Mouse (Mus musculus): ENCODE results near the gene Tmem136.
A peak's percentile ranks its signal among the peaks of the same experiment; 100 is the strongest.

The Tmem136 gene

DNA sequence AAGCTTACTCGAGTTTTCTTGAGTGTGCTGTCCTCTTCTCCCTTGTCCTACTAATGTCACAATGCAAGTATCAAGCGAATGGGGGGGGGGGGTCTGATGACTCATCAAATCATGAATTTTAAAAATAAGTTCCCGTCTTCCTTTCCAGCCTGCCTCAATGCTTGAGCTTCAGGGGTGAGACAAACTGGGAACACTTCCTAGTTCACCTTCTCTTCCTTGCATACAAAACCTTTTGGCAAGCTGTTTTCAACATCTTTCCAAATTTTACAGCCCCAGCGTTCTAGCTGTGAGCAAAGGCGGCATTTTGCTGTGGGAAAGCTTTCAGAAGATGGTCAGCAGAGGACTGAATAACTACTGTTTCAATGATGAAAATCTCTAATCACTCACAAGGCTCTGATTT lies 8.8 kb downstream of the Tmem136 start:
- DNase-seq: no peak

DNA sequence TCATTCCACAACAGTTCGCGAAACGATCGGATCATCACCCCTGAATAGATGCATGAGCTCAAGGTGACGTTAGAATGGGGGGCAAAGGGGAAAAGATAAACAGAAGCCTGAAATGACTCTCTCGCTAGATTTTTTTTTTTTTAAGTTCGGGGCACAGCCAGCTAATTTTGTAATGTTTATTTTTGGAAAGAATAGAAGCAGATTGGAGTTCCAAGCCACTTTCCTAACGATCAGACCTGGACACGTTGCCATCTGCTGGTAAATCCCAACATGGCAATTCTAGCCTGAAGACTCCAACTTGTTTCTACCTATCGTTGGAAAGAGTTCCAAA lies 9.2 kb downstream of the Tmem136 start, which contains the start of gene Arhgef12:
TSS of gene Arhgef12 (minus strand) at position 53 of the 331 bp plus-strand sequence.
- DNase-seq: peak; percentile 74 to 83

DNA sequence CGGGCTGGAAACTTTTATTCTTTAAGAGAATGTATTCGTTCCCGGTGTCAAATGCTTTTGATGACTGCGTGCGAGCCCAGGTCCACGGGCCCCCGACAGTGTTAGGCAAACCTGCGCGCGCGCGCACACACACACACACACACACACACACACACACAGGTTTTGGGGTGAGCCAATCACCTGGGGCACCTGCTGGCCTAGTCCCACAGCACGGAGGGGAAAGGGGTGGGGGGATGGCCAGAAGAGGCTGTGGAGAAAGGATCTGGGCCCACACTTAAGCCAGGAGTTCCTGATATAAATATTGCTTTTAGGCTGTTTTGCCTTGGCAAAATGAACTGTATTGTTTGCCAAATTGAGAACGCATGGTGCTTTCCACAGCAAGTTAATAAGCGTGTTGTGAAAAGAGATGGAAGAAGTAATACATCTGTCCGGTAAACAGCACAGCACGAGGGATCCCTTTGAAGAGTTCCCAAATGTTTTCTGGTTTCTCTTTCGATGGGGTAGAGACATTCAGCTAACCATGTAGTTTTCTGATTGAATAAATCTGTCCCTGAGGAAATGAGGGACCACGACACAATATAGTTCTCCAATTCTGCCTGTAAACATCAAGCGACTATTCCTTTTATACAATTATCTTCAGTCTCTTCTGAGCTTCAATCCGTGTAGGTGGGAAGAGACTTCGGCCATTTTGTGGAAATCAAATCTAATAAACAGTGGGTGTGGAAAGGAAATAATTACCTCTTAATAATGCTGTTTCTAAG lies 9.8 kb downstream of the Tmem136 start:
- peak; percentile 45 to 58 for DNase-seq

DNA sequence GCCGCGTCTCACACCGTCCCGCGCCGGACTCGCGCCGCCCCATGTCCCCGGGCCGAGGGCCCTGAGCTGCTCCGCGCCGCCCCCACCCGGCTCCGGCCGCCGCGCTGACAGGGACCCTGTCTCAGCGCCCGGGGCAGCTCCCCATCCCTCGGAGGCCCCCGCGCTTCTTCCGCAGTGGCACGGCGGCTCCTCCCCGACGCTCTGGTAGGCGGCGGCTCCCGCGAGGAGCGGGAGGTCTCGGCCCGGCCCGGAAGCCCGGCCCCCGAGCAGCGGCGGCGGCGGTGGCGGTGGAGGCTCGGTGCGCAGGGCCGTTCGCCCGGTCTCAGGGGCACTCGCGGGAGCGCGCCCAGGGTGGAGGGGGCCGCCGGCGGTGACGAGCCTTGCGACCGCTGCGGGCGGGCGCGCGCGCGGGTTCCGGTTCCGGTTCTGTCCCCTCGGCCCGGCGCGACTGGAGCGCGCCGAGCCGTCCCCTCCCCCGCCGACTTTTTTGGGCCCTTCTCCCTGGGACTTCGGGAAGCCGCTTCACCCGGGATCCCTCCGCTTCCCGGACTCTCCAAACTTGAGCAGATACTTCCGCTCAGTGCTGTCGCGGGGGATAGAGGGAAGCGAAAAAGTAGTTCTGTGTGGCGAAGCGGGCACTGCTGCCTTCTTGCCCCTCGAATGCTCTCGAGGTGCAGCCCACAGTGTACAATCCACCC lies 10.6 kb downstream of the Tmem136 start:
- DNase-seq: peak; percentile 93 to 95

DNA sequence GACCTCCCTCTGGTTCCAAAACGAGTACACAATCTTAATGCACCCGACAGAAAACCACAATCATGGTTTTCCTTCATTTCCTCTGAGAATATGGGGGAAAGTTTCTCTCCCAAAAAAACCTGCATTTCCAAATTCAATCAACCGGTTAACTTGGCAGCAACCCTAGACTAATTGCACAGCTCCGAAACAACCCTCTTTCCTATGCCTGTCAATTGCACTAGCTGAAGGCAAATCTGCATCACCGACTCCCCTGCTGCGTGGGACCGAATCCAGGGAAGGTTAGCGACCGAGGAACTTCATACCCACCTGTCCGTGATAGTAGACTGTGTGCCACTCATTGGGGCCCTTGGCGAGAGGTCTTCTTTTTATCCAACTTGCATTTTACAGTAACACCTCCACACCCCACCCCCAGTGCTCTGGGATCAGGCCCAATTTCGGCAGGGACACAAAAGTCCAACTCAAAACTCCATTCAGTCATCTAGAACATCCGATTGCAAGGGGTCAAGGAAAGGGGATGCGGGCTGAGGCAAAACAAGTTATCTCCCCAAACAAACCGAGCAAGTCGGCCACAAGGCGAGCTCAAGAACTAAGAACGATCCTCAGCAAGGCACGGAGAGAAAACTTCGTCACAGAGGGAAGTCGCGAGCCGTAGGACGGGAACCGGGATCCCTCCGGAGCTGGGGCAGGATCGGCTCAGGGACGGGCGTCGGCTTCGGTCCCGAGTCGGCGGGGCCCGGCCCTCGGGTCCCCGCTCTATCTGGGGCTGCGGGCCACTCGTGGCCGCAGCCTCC lies 11.3 kb downstream of the Tmem136 start:
- DNase-seq: peak; percentile 41 to 45

DNA sequence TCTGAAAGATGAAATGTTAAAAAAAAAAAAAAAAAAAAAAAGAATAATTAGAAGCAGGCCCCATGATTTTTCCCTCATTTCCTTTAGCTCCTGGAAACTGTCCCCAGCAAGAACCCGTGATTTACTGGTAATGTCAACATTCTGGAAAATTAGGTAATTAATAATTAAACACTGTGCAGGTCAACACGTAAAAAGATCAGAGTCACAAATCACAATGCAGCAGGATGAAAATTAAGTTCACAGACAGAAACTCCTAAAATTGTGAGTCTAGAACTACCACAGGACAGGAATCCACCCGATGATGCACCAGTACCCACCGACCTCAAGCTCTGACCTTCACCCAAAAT lies 11.9 kb downstream of the Tmem136 start:
- DNase-seq: no peak

DNA sequence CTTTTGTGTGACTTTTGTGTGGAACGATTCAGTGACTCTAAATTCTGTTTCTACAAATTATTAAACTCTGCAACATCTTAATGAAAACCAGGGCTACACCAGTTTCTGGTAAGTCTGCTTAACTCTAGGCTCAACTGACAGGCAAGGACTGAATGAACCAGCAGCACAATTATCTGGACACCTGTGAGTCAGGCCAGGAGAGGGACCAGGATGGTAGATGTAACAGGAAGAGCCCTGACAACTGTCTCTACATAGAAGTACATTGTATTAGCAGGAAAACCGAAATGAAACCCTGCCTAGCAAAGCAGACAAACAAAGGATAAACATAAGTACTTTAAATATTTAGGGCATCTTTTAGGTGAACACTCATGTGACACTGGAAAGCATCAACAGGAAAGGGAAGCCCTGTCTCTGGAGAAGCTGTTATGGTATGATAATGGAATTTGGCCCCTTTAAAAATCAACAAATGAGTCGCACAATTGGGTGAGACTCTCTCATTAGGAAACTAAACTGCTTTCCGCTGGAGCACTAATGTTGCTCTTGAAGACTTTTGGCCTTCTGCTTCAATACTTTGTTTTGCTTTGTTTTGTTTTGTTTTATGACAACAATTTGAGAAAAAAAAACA lies 12.6 kb downstream of the Tmem136 start:
- DNase-seq: no peak

DNA sequence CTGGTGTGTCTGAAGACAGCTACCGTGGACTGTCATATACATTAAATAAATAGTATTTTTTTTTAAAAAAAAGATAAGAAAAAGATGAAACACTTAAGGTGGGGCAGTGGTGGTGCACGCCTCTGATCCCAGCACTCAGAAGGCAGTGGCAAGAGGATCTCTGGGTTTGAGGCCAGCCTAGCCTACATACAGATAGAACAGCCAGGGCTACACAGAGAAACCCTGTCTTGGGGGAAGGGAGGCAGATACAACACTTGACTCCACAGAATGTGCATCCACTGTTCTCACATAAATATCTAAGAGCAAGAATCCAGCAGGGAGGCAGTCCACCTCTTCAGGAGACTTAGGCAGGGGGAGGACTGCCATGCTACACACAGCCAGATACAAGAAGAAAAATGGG lies 13.4 kb downstream of the Tmem136 start:
- DNase-seq: no peak

DNA sequence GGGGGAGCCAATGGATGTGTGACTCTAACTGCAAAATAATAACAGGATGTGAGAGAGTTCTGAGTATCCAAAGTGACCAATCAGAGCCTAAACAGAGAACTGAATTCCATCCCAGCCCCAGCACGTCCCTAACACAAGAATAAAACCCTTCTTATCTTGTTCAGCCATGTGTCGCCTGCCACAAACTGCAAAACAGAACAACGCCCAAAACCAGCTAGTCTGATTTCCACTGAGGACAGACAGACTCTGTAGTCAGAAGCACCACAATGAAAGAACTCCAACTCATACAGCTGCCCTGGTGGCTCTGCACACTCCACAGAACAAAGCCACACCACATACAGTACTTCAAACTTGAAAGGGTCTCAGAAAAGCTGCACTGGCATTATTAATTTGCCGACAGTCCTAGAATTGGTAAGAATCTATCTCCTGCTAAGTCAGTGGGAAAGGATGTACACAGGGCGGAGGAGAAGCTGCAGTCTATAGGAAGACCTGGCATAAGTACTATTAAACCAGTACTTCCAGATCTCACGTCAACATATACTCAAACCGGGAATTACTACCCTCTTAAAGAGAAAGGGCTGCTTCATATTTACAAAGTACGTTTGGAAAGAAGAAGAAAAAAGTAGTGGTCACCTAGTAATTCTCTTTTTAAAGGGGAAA lies 14.3 kb downstream of the Tmem136 start:
- peak in 1 of 2 experiments; percentile 62 for DNase-seq

DNA sequence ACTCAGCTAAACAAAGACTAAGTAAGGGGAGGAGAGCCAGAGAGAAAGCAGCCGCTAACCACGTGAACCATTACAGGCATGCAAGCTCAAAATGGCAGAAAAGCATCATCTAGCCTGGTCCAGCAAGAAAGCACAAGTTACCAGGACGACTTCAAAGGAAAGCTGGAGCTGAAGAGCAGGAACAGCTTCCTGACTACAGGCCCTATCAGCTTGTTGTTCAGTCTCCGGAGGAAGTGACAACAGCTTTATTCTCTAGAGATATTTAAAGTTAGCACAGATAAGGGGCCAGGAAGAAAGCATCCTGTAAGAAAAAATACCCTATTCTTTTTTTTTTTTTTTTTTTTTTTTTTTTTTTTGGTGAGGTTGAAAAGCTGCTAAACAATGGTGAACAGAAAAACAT lies 17.4 kb downstream of the Tmem136 start:
- no peak for DNase-seq

DNA sequence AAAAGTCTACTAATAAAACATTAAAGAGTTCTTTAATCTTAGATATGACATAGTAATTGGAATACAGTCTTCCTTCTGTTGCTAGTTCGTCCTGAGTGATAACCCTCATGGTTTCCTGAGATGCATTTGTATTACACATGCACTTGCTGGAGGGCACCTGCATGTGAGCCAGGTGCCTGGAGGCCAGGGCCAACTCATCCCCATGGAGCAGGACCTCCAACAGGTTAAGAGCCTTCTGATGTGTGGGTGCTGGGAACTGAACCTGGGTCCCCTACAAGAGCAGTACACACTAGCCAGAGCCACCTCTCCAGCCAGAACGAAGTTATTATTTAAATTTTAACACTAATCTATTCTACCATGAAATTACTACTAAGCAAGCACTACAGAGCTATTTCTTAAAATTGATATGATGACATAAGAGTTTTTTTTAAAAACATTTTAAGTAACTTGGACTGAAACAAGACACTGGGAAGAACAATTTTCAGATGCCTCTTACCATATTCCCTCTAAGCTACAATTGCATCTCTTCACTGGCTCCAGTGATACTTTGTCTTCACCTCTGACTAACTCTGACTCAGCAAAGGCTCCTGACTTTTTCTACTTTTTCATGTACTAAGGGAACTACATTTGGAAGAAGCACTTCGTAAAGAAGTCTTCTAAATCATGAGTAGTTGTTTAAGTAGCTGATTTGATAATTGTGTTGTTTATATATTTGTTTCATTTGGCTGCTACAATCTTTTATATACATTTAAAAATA lies 18.4 kb downstream of the Tmem136 start:
- no peak for DNase-seq

DNA sequence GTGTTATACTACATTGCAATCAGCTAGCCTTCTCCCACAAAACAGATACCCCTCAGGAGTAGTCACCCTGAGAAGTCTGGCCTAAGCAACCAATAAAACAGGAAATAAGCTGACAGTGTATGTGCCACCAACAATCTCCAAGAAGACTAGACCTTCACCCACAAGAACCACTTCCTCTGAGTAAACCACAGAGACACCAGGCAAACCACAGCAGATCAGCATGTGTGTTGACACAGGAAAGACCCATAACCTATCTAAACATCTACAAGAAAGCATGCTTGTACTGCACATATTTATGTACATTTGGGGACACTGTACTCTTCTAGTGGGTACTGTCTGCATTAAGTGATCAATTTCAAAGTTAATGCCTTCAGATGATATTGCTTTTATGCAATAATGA lies 20.0 kb downstream of the Tmem136 start:
- DNase-seq: peak in 1 of 2 experiments; percentile 38

DNA sequence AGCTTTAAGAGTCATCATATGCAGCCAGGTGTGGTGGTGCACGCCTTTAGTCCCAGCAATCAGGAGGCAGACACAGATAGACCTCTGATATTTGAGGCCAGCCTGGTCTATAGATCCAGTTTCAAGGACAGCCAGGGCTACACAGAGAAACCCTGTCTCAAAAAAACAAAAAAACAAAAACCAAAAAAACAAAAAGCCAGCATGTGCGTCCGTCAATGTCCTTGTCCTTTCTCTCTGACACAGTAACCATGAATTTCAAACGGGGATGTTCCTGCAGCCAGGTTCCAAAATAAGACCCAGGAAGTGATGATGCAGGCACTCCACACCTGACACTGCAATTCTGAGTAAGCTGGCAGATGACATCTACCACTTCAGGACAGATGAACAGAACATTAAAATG lies 21.5 kb downstream of the Tmem136 start:
- no peak for DNase-seq

DNA sequence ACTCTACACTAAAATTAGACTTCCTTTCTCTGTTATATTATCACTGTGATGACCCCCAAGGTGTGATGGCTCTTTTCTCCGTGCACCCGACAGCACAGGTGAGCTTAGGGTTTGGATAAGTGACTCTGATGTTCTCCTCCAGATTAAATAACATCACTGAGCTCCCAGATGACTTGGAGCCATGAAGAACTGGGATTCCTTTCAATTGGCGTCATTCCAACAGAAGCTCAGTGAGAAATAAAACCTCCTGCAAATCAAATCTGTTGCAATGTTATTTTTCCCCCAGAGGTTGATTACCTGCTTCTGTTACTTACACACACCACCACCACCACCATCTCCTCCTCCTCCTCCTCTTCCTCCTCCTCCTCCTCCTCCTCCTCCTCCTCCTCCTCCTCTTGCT lies 22.6 kb downstream of the Tmem136 start:
- DNase-seq: no peak

DNA sequence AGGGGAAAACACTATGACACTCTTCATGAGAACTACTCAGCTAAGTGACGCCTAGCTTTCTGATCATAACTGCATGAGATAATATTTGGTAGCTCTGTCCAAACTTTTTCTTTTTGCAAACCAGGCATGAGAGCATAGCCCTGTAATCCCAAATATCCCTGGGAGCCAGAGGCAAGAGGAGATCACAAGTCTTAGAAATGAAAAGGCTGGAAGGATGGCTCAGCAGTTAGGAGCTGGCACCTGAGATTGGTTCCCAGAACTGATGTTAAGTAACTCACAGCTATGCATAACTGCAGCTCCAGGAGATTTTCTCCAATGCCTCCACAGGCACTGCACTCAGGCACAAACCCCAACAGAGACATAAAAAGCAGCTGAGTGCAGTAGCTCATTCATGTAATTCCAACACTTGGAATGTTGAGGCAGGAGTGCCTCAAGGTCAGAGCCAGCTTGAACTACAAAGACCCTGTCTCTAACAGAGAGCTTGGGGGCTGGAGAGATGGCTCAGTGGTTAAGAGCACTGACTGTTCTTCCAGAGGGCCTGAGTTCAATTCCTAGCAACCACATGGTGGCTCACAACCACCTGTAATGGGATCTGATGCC lies 30.6 kb downstream of the Tmem136 start:
- no peak for DNase-seq

DNA sequence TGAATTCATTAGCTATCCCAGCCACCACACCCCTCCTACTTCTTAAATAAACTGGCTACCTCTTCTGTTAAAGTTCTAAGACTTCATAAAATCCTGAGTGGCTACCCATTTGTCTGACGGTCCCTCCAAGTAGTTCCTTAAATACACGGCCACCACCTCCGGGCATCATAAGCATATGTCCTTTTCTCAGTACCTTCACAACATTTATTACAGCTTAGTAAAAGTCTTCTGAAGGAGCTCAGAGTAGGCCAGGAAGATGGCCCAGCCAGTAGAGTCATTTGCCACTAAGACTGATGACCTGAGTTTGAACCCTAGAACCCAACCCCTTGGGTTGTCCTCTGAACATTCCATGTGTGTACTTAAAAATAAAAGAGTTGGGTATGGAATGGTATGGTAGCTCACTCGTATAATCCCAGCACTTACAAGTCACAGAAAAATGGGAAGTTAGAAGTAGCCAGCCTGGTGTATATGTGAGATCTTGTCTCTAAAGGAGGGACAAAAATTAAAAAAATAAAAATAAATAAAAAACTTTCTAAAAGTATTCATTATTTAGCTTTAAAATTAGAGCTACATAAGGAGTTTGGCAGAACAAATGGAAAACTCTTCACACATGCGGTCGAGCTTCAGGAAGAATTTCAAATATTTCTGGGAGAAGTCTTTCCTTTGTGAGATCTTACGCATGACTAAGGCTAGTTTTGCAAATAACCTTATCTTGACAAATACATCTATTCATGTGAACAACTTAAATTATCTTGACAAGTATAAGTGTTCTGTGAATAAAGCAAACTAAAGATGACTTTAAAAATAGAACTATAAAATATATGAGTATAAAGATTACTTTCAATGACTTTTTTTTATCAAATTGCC lies 31.6 kb downstream of the Tmem136 start:
- no peak for DNase-seq

DNA sequence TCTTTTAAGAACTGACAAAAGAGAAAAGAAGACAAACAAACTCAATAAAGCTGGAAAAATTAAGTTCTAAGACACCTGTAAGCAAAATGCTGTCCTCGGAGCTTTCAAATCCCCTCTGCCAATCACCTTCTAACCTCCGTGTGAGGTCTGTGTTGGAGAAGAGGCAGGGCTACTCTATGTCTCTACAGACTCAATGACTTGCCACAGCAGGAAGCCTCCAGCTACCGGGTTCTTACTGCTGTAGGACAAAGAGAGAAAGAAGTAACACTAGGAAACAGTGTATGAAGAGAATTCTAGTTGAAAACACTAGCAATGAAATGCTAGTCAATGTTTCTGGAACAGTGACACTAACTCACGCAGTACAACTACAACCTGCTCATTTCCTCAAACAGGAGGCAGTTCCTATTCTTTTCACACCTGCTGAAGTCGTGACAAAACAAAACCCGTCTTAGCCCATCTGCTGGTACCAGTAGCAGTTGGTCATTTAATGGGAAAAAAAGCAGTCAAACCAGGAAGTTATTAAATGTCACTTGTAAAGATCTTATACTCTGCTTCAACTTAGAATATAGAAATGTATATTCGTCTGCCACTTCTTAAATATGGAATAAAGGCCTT lies 32.8 kb downstream of the Tmem136 start:
- no peak for DNase-seq

DNA sequence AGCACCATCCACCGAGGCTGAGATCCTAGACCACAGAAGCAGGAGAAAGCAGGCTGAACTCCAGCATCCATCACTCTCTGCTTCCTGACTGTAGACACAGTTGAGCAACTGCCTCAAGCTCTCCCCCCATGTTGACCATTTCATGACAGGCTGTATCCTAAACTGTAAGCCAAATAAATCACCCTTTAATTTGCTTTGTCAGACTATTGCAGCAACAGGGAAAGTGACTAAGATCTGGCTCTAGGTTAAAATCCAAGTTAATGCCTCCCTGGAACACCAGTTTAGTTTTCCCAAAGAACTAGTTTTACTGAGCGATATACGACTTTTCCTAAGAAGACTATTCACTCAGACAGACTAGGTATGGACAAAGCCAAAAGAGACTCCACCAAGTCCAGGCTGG lies 37.7 kb downstream of the Tmem136 start:
- no peak for DNase-seq

DNA sequence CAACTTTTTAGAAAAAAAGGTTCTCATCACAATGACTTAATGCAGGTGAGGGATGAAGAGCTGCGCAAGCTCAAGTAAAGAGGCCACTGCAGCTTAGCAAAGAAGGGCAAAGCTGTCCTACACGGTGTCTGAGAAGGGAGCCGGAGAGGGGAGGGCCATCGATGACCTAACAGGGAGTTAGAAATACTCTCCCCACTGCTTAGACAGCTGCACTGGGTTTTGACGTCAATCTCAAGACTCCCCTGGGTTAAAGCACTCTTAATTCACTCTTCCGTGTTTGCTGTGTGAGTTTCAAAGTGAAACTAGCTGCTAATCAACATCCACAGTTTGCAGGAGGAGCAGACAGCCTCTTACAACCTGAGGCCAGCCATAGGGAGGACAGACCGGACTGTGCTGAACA lies 40.2 kb downstream of the Tmem136 start:
- DNase-seq: peak in 1 of 2 experiments; percentile 34

DNA sequence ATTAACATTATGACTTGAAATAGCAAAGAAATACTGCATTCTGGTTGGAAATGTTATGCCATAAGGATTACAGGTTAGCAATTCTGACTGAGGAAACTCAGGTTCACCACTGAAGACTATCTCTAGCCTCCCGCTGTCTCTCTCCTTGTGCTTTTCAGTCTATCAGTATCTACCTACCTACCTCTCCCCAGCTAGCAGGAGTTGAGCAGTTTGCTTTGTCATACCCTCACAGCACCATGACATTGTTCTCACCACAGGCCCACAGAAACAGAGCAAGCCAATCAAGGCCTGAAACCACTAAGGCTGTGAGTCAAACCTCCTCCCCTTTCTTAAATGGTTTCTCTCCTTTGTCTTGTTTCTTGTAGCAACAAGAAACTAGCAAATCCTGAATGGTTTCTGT lies 41.8 kb downstream of the Tmem136 start:
- no peak for DNase-seq
